Mouse (Mus musculus): Measurements from ENCODE around the gene Mdc1. TPM values are rescaled to one million over a fixed set of nuclear protein-coding genes. Genes with fewer than 3 reads are reported as not detected.

The Mdc1 gene
- polyA plus RNA-seq, 1 experiment from 2014 or later = 18.3 TPM

- no peaks in the 10 kb centered on the region for H3K9me3 ChIP-seq
- 6% methylated on average over 66 of the region's 66 CpGs for WGBS
- peaks cover 66% of the 10 kb centered on the region for H3K36me3 ChIP-seq
- H3K27me3 ChIP-seq (ENCODE audit: insufficient read depth, poor library complexity, severe bottlenecking) = no peaks in the 10 kb centered on the region
- H3K4me1 ChIP-seq (replicated peaks) = peaks cover 20% of the 10 kb centered on the region
- H3K4me3 ChIP-seq = peak within 1 kb of the TSS; percentile 97
- peak within 1 kb of the TSS; percentile 89 for H3K27ac ChIP-seq
- DNase-seq (ENCODE audit: low spot score) = peak; percentile 97
Observed at GRCm38 (mm10) chr17:35879245-35880057, 38.1 kb downstream of the Mdc1 start, which contains the start of gene Dhx16. TSS of gene Dhx16 (plus strand) at chr17:35879819.

- H3K9me3 ChIP-seq = no peaks in the 10 kb centered on the region
- no peaks in the 10 kb centered on the region for H3K27me3 ChIP-seq (ENCODE audit: insufficient read depth, poor library complexity, severe bottlenecking)
- H3K4me1 ChIP-seq (replicated peaks) = peaks cover 20% of the 10 kb centered on the region
- no peak overlapping the region for H3K4me3 ChIP-seq
- no peak for DNase-seq (ENCODE audit: low spot score)
- peaks cover 72% of the 10 kb centered on the region for H3K36me3 ChIP-seq
- WGBS = 93% methylated on average over 17 of the region's 17 CpGs
- H3K27ac ChIP-seq = no peak overlapping the region
Observed at GRCm38 (mm10) chr17:35882924-35883323, 41.6 kb downstream of the Mdc1 start.

DNA sequence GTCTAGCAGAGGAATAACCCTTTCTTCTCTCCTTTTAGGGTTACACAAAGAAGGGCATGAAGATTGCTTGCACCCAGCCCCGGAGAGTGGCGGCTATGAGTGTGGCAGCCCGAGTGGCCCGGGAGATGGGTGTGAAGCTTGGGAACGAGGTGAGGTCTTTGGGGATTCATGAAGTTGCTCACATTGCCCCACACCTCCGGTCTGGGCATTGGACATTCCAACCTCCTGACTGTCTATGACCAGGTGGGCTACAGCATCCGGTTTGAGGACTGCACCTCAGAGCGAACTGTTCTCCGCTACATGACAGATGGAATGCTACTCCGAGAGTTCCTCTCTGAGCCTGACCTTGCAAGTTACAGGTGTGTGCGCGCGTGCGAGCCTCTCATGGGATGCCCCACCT, 42.5 kb downstream of the Mdc1 start:
- H3K4me1 ChIP-seq (replicated peaks) = peaks cover 20% of the 10 kb centered on the region
- no peaks in the 10 kb centered on the region for H3K9me3 ChIP-seq
- H3K36me3 ChIP-seq = peaks cover 78% of the 10 kb centered on the region
- H3K27ac ChIP-seq = no peak overlapping the region
- DNase-seq (ENCODE audit: low spot score) = no peak
- H3K4me3 ChIP-seq = no peak overlapping the region
- H3K27me3 ChIP-seq (ENCODE audit: insufficient read depth, poor library complexity, severe bottlenecking) = no peaks in the 10 kb centered on the region
- WGBS = 95% methylated on average over 14 of the region's 14 CpGs

GRCm38 (mm10) chr17:35887725-35888124, 46.4 kb downstream of the Mdc1 start:
- no peaks in the 10 kb centered on the region for H3K4me1 ChIP-seq (replicated peaks)
- H3K27ac ChIP-seq = no peak overlapping the region
- 93% methylated on average over 13 of the region's 17 CpGs for WGBS
- DNase-seq (ENCODE audit: low spot score) = no peak
- H3K27me3 ChIP-seq (ENCODE audit: insufficient read depth, poor library complexity, severe bottlenecking) = no peaks in the 10 kb centered on the region
- H3K9me3 ChIP-seq = no peaks in the 10 kb centered on the region
- H3K4me3 ChIP-seq = no peak overlapping the region
- H3K36me3 ChIP-seq = peaks cover 100% of the 10 kb centered on the region

GRCm38 (mm10) chr17:35896781-35897643, 55.7 kb downstream of the Mdc1 start, which contains the start of gene 2310061I04Rik:
TSS of gene 2310061I04Rik (minus strand) at chr17:35897431.
- under 1% methylated on average over 86 of the region's 86 CpGs for WGBS
- Histone ChIP-seq H3K36me3 (peaks cover 80% of the 10 kb centered on the region), H3K27me3 (ENCODE audit: insufficient read depth, poor library complexity, severe bottlenecking) (no peaks in the 10 kb centered on the region), H3K9me3 (no peaks in the 10 kb centered on the region), H3K27ac (peak within 1 kb of the TSS; percentile 98), H3K4me3 (peak within 1 kb of the TSS; percentile 91), H3K4me1 (replicated peaks) (peaks cover 31% of the 10 kb centered on the region)
- peak; percentile 91 for DNase-seq (ENCODE audit: low spot score)

DNA sequence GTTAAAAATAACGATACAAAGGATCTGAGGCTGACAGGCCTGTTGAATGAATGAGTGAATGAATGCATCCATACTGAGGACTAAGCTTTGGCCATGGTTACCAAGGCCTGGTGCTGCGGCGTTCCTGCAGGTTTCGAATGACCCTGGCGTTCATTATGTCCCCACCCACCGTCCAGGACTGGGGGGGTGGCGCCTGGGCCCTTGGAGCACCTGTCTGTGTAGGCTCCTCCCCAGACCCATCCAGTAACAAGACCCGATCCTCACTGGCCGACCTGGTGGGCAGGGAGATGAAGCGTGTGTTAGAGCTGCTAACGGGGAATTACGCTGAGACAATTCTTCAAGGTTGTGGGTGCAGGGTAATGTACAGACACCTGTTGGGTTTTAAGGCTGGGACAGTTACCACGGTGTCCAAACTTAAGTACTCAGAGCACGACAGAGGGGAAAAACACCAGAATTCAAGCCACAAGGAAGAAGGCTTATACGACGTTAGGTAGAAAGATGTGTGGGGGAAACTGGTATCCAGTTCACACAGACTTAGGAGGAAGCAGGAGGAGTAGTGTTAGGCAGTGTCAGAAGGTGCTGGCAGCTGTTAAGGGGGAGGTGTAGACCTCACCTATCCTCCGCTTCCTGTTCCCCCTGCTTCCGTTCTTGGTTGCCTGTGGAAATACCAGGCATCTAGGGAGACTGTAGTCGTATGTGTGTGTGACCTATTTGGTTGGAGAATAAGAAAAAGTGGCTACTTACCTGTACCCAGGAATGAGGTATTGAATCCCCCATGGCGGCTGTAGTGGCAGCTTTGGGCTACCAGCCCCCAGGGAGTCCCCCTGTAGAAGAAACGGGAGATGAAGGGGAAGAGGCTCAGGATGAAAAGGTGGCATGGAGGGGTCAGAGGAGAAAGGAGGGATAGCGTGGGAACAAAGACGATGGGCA, 56.6 kb downstream of the Mdc1 start:
- Histone ChIP-seq H3K9me3 (no peaks in the 10 kb centered on the region), H3K4me3 (peak overlapping the region; percentile 91), H3K27ac (peak overlapping the region; percentile 98), H3K4me1 (replicated peaks) (peaks cover 31% of the 10 kb centered on the region), H3K27me3 (ENCODE audit: insufficient read depth, poor library complexity, severe bottlenecking) (no peaks in the 10 kb centered on the region), H3K36me3 (peaks cover 80% of the 10 kb centered on the region)
- 45% methylated on average over 23 of the region's 23 CpGs for WGBS
- DNase-seq (ENCODE audit: low spot score) = no peak

DNA sequence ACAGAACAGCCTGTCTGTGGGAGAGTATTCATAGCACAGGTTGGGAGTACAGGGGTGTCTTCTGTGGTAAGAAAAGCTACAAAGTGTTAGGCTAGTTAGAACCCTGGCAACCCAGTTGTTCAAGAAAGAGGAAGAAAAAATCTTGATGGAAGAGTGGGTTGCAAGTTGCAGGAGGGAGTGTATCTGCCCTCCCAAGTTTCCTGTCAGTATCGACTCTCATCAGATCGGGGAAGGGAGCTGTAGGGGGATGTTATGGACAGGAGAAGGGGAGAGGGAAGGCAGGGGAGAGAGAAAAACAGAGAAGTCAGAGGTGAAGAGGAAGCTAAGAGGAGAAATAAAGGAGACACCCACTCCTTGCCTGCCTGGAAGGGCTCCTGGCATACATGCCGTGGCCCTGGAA, 59.3 kb downstream of the Mdc1 start:
- peaks cover 27% of the 10 kb centered on the region for H3K4me1 ChIP-seq (replicated peaks)
- WGBS = 94% methylated on average over 3 of the region's 3 CpGs
- no peak overlapping the region for H3K27ac ChIP-seq
- no peaks in the 10 kb centered on the region for H3K9me3 ChIP-seq
- peaks cover 82% of the 10 kb centered on the region for H3K36me3 ChIP-seq
- H3K27me3 ChIP-seq (ENCODE audit: insufficient read depth, poor library complexity, severe bottlenecking) = no peaks in the 10 kb centered on the region
- H3K4me3 ChIP-seq = no peak overlapping the region
- no peak for DNase-seq (ENCODE audit: low spot score)

- Histone ChIP-seq H3K27ac (no peak overlapping the region), H3K4me1 (replicated peaks) (peaks cover 6% of the 10 kb centered on the region), H3K9me3 (no peaks in the 10 kb centered on the region), H3K36me3 (peaks cover 100% of the 10 kb centered on the region), H3K27me3 (ENCODE audit: insufficient read depth, poor library complexity, severe bottlenecking) (no peaks in the 10 kb centered on the region), H3K4me3 (no peak overlapping the region)
- 92% methylated on average over 9 of the region's 9 CpGs for WGBS
- no peak for DNase-seq (ENCODE audit: low spot score)
Observed at GRCm38 (mm10) chr17:35903343-35903991, 62.2 kb downstream of the Mdc1 start.

DNA sequence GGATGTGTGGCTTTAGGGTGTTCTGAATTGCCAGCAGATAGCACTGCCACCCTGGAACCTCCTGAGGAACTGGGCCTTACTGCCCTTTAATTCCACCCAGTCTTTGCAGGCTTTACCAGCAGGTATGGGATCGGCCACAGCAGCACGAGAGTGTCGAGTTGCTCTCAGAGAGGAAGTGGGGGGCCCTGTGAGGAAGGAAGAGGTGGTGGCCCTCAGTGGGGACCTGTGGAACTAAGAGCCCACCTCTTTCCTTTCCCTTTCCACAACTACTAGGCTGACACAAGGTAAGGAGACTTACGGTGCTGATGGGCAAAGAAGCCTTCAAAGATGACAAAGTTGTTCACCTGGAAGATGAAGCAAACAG, 62.7 kb downstream of the Mdc1 start:
- Histone ChIP-seq H3K9me3 (no peaks in the 10 kb centered on the region), H3K4me3 (no peak overlapping the region), H3K4me1 (replicated peaks) (peaks cover 11% of the 10 kb centered on the region), H3K36me3 (peaks cover 99% of the 10 kb centered on the region), H3K27ac (no peak overlapping the region), H3K27me3 (ENCODE audit: insufficient read depth, poor library complexity, severe bottlenecking) (no peaks in the 10 kb centered on the region)
- WGBS = 88% methylated on average over 4 of the region's 4 CpGs
- no peak for DNase-seq (ENCODE audit: low spot score)

- H3K27me3 ChIP-seq (ENCODE audit: insufficient read depth, poor library complexity, severe bottlenecking) = no peaks in the 10 kb centered on the region
- no peak overlapping the region for H3K27ac ChIP-seq
- no peak overlapping the region for H3K4me3 ChIP-seq
- peaks cover 21% of the 10 kb centered on the region for H3K4me1 ChIP-seq (replicated peaks)
- H3K36me3 ChIP-seq = peaks cover 83% of the 10 kb centered on the region
- no peak for DNase-seq (ENCODE audit: low spot score)
- WGBS = 95% methylated on average over 1 of the region's 1 CpGs
- H3K9me3 ChIP-seq = no peaks in the 10 kb centered on the region
Observed at GRCm38 (mm10) chr17:35905587-35905986, 64.3 kb downstream of the Mdc1 start.

DNA sequence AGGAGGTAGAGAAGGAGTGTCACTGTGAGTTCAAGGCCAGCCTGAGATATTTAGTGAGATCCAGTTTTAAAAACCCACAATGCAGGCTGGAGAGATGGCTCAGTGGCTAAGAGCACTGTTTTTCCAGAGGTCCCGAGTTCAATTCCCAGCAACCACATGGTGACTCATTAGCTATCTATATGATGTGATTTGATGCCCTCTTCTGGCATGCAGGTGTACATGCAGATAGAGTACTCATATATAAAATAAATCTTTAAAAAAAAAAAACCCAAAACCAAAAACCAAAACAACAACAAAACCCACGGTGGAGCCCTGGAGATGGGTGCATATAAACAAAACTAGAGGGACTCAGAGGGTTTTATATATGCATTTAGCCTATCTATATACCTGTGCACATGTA, 66.3 kb downstream of the Mdc1 start:
- H3K27me3 ChIP-seq (ENCODE audit: insufficient read depth, poor library complexity, severe bottlenecking) = no peaks in the 10 kb centered on the region
- H3K9me3 ChIP-seq = no peaks in the 10 kb centered on the region
- 89% methylated on average over 2 of the region's 2 CpGs for WGBS
- H3K27ac ChIP-seq = no peak overlapping the region
- H3K4me1 ChIP-seq (replicated peaks) = peaks cover 21% of the 10 kb centered on the region
- no peak for DNase-seq (ENCODE audit: low spot score)
- H3K4me3 ChIP-seq = no peak overlapping the region
- peaks cover 83% of the 10 kb centered on the region for H3K36me3 ChIP-seq
